Mouse (Mus musculus): Measurements from ENCODE around the gene Neurod2. TPM values are rescaled to one million over a fixed set of nuclear protein-coding genes. Genes with fewer than 3 reads are reported as not detected.
A peak's percentile ranks its signal among the peaks of the same experiment; 100 is the strongest.

The Neurod2 gene
- polyA plus RNA-seq, 1 experiment = not detected

- no peaks in the 10 kb centered on the region for H3K27me3 ChIP-seq (ENCODE audit: control insufficient read depth, insufficient read depth, insufficient read length)
- TF ChIP-seq MYOG (IDR thresholded peaks at IDR 0.05; ENCODE audit: control insufficient read depth in 1 of 3, insufficient read depth in 1 of 3, insufficient read length in 2 of 3, low read depth in 2 of 3) (peak in 1 of 3 experiments; percentile 8), TCF12 (IDR thresholded peaks at IDR 0.05; ENCODE audit: insufficient read depth, poor library complexity, severe bottlenecking) (no peak), MYOD1 (IDR thresholded peaks at IDR 0.05; ENCODE audit: control insufficient read depth in 1 of 3, insufficient read length in 2 of 3, low read depth in 2 of 3) (peak in 1 of 3 experiments; percentile 44)
- H3K4me2 ChIP-seq (ENCODE audit: low read depth) = peak overlapping the region; percentile 61
- peaks cover 32% of the 10 kb centered on the region for H3K79me2 ChIP-seq (ENCODE audit: control insufficient read depth, insufficient read depth)
- no peaks in the 10 kb centered on the region for H3K36me3 ChIP-seq (ENCODE audit: control insufficient read depth, insufficient read depth)
- no peak overlapping the region for H3ac ChIP-seq (ENCODE audit: control insufficient read depth, insufficient read length)
- H3K4me3 ChIP-seq = no peak overlapping the region
Measured at GRCm38 (mm10) chr11:98360866-98361521, 31.5 kb upstream of the Neurod2 start.

- H3K36me3 ChIP-seq (ENCODE audit: control insufficient read depth, insufficient read depth) = no peaks in the 10 kb centered on the region
- H3K4me3 ChIP-seq = peak within 1 kb of the TSS; percentile 68
- TF ChIP-seq TCF12 (IDR thresholded peaks at IDR 0.05; ENCODE audit: insufficient read depth, poor library complexity, severe bottlenecking) (no peak), POLR2A (IDR thresholded peaks at IDR 0.05; ENCODE audit: insufficient read length, low read depth) (peak; percentile 85), TCF3 (IDR thresholded peaks at IDR 0.05; ENCODE audit: insufficient read length, low read depth) (no peak), MYOD1 (IDR thresholded peaks at IDR 0.05; ENCODE audit: control insufficient read depth in 1 of 3, insufficient read length in 2 of 3, low read depth in 2 of 3) (no peak), USF1 (IDR thresholded peaks at IDR 0.05; ENCODE audit: low read depth) (no peak), MYOG (IDR thresholded peaks at IDR 0.05; ENCODE audit: control insufficient read depth in 1 of 3, insufficient read depth in 1 of 3, insufficient read length in 2 of 3, low read depth in 2 of 3) (peak in 1 of 3 experiments; percentile 4), POLR2AphosphoS2 (IDR thresholded peaks at IDR 0.05; ENCODE audit: insufficient read length, low read depth) (peak; percentile 76)
- peaks cover 32% of the 10 kb centered on the region for H3K79me2 ChIP-seq (ENCODE audit: control insufficient read depth, insufficient read depth)
- H3K27me3 ChIP-seq (ENCODE audit: control insufficient read depth, insufficient read depth, insufficient read length) = no peaks in the 10 kb centered on the region
- H3K4me2 ChIP-seq (ENCODE audit: low read depth) = peak within 1 kb of the TSS; percentile 100
- peak within 1 kb of the TSS; percentile 76 for H3ac ChIP-seq (ENCODE audit: control insufficient read depth, insufficient read length)
Measured at GRCm38 (mm10) chr11:98358161-98359083, 29.0 kb upstream of the Neurod2 start, which contains the start of gene Stard3. Gene Stard3, plus strand, starts transcription at chr11:98358368.

GRCm38 (mm10) chr11:98357396-98358160 lies 28.1 kb upstream of the Neurod2 start:
- H3K79me2 ChIP-seq (ENCODE audit: control insufficient read depth, insufficient read depth) = peaks cover 28% of the 10 kb centered on the region

GRCm38 (mm10) chr11:98356625-98357394 lies 27.4 kb upstream of the Neurod2 start:
- TF ChIP-seq TCF12 (IDR thresholded peaks at IDR 0.05; ENCODE audit: insufficient read depth, poor library complexity, severe bottlenecking) = no peak
- TF ChIP-seq MAX (IDR thresholded peaks at IDR 0.05; ENCODE audit: low read depth) = no peak
- TF ChIP-seq POLR2A (IDR thresholded peaks at IDR 0.05; ENCODE audit: insufficient read length, low read depth) = no peak
- no peak for TF ChIP-seq SRF (IDR thresholded peaks at IDR 0.05; ENCODE audit: control insufficient read depth, insufficient read length, low read depth)
- no peak for TF ChIP-seq TCF3 (IDR thresholded peaks at IDR 0.05; ENCODE audit: insufficient read length, low read depth)
- TF ChIP-seq REST (IDR thresholded peaks at IDR 0.05; ENCODE audit: insufficient read depth, insufficient read length) = no peak
- no peak for TF ChIP-seq MYOG (IDR thresholded peaks at IDR 0.05; ENCODE audit: control insufficient read depth in 1 of 3, insufficient read depth in 1 of 3, insufficient read length in 2 of 3, low read depth in 2 of 3)
- no peak for TF ChIP-seq POLR2AphosphoS2 (IDR thresholded peaks at IDR 0.05; ENCODE audit: insufficient read length, low read depth)
- no peak for TF ChIP-seq CEBPB (IDR thresholded peaks at IDR 0.05; ENCODE audit: insufficient read depth, poor library complexity, severe bottlenecking)
- TF ChIP-seq E2F4 (IDR thresholded peaks at IDR 0.05; ENCODE audit: insufficient read depth) = no peak
- no peak for TF ChIP-seq MYOD1 (IDR thresholded peaks at IDR 0.05; ENCODE audit: control insufficient read depth in 1 of 3, insufficient read length in 2 of 3, low read depth in 2 of 3)
- no peak for TF ChIP-seq USF1 (IDR thresholded peaks at IDR 0.05; ENCODE audit: low read depth)
- H3K4me3 ChIP-seq = peak overlapping the region; percentile 68
- no peaks in the 10 kb centered on the region for H3K36me3 ChIP-seq (ENCODE audit: control insufficient read depth, insufficient read depth)
- H3ac ChIP-seq (ENCODE audit: control insufficient read depth, insufficient read length) = no peak overlapping the region
- peaks cover 25% of the 10 kb centered on the region for H3K79me2 ChIP-seq (ENCODE audit: control insufficient read depth, insufficient read depth)
- peak overlapping the region; percentile 87 for H3K4me2 ChIP-seq (ENCODE audit: low read depth)
- H3K27me3 ChIP-seq (ENCODE audit: control insufficient read depth, insufficient read depth, insufficient read length) = peaks cover 13% of the 10 kb centered on the region

More at GRCm38 (mm10) chr11:98357396-98358160, 28.1 kb upstream of the Neurod2 start:
- Histone ChIP-seq H3K27me3 (ENCODE audit: control insufficient read depth, insufficient read depth, insufficient read length) (peaks cover 5% of the 10 kb centered on the region), H3ac (ENCODE audit: control insufficient read depth, insufficient read length) (peak overlapping the region; percentile 76), H3K36me3 (ENCODE audit: control insufficient read depth, insufficient read depth) (no peaks in the 10 kb centered on the region), H3K4me2 (ENCODE audit: low read depth) (peak overlapping the region; percentile 87), H3K4me3 (peak overlapping the region; percentile 68)
- no peak for TF ChIP-seq E2F4 (IDR thresholded peaks at IDR 0.05; ENCODE audit: insufficient read depth)
- no peak for TF ChIP-seq REST (IDR thresholded peaks at IDR 0.05; ENCODE audit: insufficient read depth, insufficient read length)
- no peak for TF ChIP-seq TCF12 (IDR thresholded peaks at IDR 0.05; ENCODE audit: insufficient read depth, poor library complexity, severe bottlenecking)
- TF ChIP-seq MYOG (IDR thresholded peaks at IDR 0.05; ENCODE audit: control insufficient read depth in 1 of 3, insufficient read depth in 1 of 3, insufficient read length in 2 of 3, low read depth in 2 of 3) = no peak
- TF ChIP-seq POLR2AphosphoS2 (IDR thresholded peaks at IDR 0.05; ENCODE audit: insufficient read length, low read depth) = no peak
- TF ChIP-seq SRF (IDR thresholded peaks at IDR 0.05; ENCODE audit: control insufficient read depth, insufficient read length, low read depth) = no peak
